Mouse (Mus musculus): ENCODE measurements around the gene Veph1. TPM values are rescaled to one million over a fixed set of nuclear protein-coding genes. Genes with fewer than 3 reads are reported as not detected.

The Veph1 gene
- polyA plus RNA-seq, 1 experiment from 2014 or later = 18.7 TPM

- Histone ChIP-seq H3K4me3 (no peak overlapping the region), H3K4me1 (no peaks in the 10 kb centered on the region), H3K4me2 (replicated peaks) (no peak overlapping the region), H3K27ac (replicated peaks) (no peak overlapping the region), H3K27me3 (no peaks in the 10 kb centered on the region), H3K9ac (replicated peaks) (no peak overlapping the region), H3K36me3 (peaks cover 3% of the 10 kb centered on the region; the same call in 1 of the 2 replicates), H3K9me3 (no peaks in the 10 kb centered on the region)
- no peak for ATAC-seq (ENCODE audit: low FRiP score, low read depth)
- 74% methylated on average over 5 of the region's 5 CpGs for WGBS
Observed at GRCm38 (mm10) chr3:66083407-66083806, 213.2 kb downstream of the Veph1 start.

- WGBS = 91% methylated on average over 4 of the region's 4 CpGs
- Histone ChIP-seq H3K4me2 (replicated peaks) (no peak overlapping the region), H3K27ac (replicated peaks) (no peak overlapping the region), H3K27me3 (no peaks in the 10 kb centered on the region), H3K4me1 (no peaks in the 10 kb centered on the region), H3K9ac (replicated peaks) (no peak overlapping the region), H3K9me3 (no peaks in the 10 kb centered on the region), H3K36me3 (peaks cover 3% of the 10 kb centered on the region; the same call in 1 of the 2 replicates), H3K4me3 (no peak overlapping the region)
- no peak for ATAC-seq (ENCODE audit: low FRiP score, low read depth)
Observed at GRCm38 (mm10) chr3:66082975-66083374, 213.7 kb downstream of the Veph1 start.

GRCm38 (mm10) chr3:66081363-66081736 lies 215.3 kb downstream of the Veph1 start:
- Histone ChIP-seq H3K4me2 (replicated peaks) (no peak overlapping the region), H3K36me3 (no peaks in the 10 kb centered on the region), H3K9me3 (no peaks in the 10 kb centered on the region), H3K4me1 (no peaks in the 10 kb centered on the region), H3K9ac (replicated peaks) (no peak overlapping the region), H3K27me3 (no peaks in the 10 kb centered on the region), H3K4me3 (no peak overlapping the region), H3K27ac (replicated peaks) (no peak overlapping the region)
- no peak for ATAC-seq (ENCODE audit: low FRiP score, low read depth)
- 57% methylated on average over 3 of the region's 3 CpGs for WGBS

GRCm38 (mm10) chr3:66080631-66081362 lies 215.8 kb downstream of the Veph1 start:
- Histone ChIP-seq H3K9ac (replicated peaks) (no peak overlapping the region), H3K27me3 (no peaks in the 10 kb centered on the region), H3K4me3 (no peak overlapping the region), H3K27ac (replicated peaks) (no peak overlapping the region), H3K9me3 (no peaks in the 10 kb centered on the region), H3K4me1 (no peaks in the 10 kb centered on the region), H3K4me2 (replicated peaks) (no peak overlapping the region), H3K36me3 (no peaks in the 10 kb centered on the region)
- WGBS = 63% methylated on average over 3 of the region's 4 CpGs
- no peak for ATAC-seq (ENCODE audit: low FRiP score, low read depth)

GRCm38 (mm10) chr3:66079886-66080285 lies 216.8 kb downstream of the Veph1 start:
- no peaks in the 10 kb centered on the region for H3K27me3 ChIP-seq
- 94% methylated on average over 4 of the region's 4 CpGs for WGBS
- no peak for ATAC-seq (ENCODE audit: low FRiP score, low read depth)
- no peaks in the 10 kb centered on the region for H3K36me3 ChIP-seq
- H3K4me2 ChIP-seq (replicated peaks) = no peak overlapping the region
- H3K9ac ChIP-seq (replicated peaks) = no peak overlapping the region
- no peaks in the 10 kb centered on the region for H3K4me1 ChIP-seq
- H3K27ac ChIP-seq (replicated peaks) = no peak overlapping the region
- H3K9me3 ChIP-seq = no peaks in the 10 kb centered on the region
- H3K4me3 ChIP-seq = no peak overlapping the region

- H3K9me3 ChIP-seq = no peaks in the 10 kb centered on the region
- H3K27ac ChIP-seq (replicated peaks) = no peak overlapping the region
- no peaks in the 10 kb centered on the region for H3K36me3 ChIP-seq
- no peak for ATAC-seq (ENCODE audit: low FRiP score, low read depth)
- no peaks in the 10 kb centered on the region for H3K4me1 ChIP-seq
- H3K4me2 ChIP-seq (replicated peaks) = no peak overlapping the region
- H3K4me3 ChIP-seq = no peak overlapping the region
- 74% methylated on average over 6 of the region's 6 CpGs for WGBS
- H3K27me3 ChIP-seq = no peaks in the 10 kb centered on the region
- H3K9ac ChIP-seq (replicated peaks) = no peak overlapping the region
Observed at GRCm38 (mm10) chr3:66078898-66079537, 217.6 kb downstream of the Veph1 start.

GRCm38 (mm10) chr3:66078026-66078721 lies 218.5 kb downstream of the Veph1 start:
- H3K4me1 ChIP-seq = no peaks in the 10 kb centered on the region
- no peaks in the 10 kb centered on the region for H3K9me3 ChIP-seq
- H3K4me3 ChIP-seq = no peak overlapping the region
- H3K9ac ChIP-seq (replicated peaks) = no peak overlapping the region
- no peaks in the 10 kb centered on the region for H3K27me3 ChIP-seq
- no peak overlapping the region for H3K4me2 ChIP-seq (replicated peaks)
- H3K36me3 ChIP-seq = no peaks in the 10 kb centered on the region
- H3K27ac ChIP-seq (replicated peaks) = no peak overlapping the region
- WGBS = 85% methylated on average over 21 of the region's 23 CpGs
- no peak for ATAC-seq (ENCODE audit: low FRiP score, low read depth)

- no peaks in the 10 kb centered on the region for H3K4me1 ChIP-seq
- 96% methylated on average over 1 of the region's 1 CpGs for WGBS
Observed at GRCm38 (mm10) chr3:66070274-66070673, 226.4 kb downstream of the Veph1 start.

GRCm38 (mm10) chr3:66063881-66064280 lies 232.8 kb downstream of the Veph1 start:
- H3K36me3 ChIP-seq = no peaks in the 10 kb centered on the region
- WGBS = 52% methylated on average over 6 of the region's 6 CpGs
- H3K27me3 ChIP-seq = no peaks in the 10 kb centered on the region
- no peak overlapping the region for H3K4me2 ChIP-seq (replicated peaks)
- no peak overlapping the region for H3K4me3 ChIP-seq
- H3K9ac ChIP-seq (replicated peaks) = no peak overlapping the region
- ATAC-seq (ENCODE audit: low FRiP score, low read depth) = no peak
- no peak overlapping the region for H3K27ac ChIP-seq (replicated peaks)
- H3K4me1 ChIP-seq = no peaks in the 10 kb centered on the region
- H3K9me3 ChIP-seq = no peaks in the 10 kb centered on the region

More at GRCm38 (mm10) chr3:66070274-66070673, 226.4 kb downstream of the Veph1 start:
- no peak overlapping the region for H3K27ac ChIP-seq (replicated peaks)
- no peaks in the 10 kb centered on the region for H3K36me3 ChIP-seq
- ATAC-seq (ENCODE audit: low FRiP score, low read depth) = no peak
- H3K9me3 ChIP-seq = no peaks in the 10 kb centered on the region
- no peak overlapping the region for H3K4me2 ChIP-seq (replicated peaks)
- no peaks in the 10 kb centered on the region for H3K27me3 ChIP-seq
- H3K4me3 ChIP-seq = no peak overlapping the region
- H3K9ac ChIP-seq (replicated peaks) = no peak overlapping the region

GRCm38 (mm10) chr3:66056912-66057311 lies 239.7 kb downstream of the Veph1 start:
- no peak for ATAC-seq (ENCODE audit: low FRiP score, low read depth)

GRCm38 (mm10) chr3:66055652-66056051 lies 241.0 kb downstream of the Veph1 start:
- H3K27ac ChIP-seq (replicated peaks) = no peak overlapping the region
- H3K9me3 ChIP-seq = no peaks in the 10 kb centered on the region
- no peaks in the 10 kb centered on the region for H3K36me3 ChIP-seq
- WGBS = 97% methylated on average over 7 of the region's 7 CpGs
- no peak overlapping the region for H3K4me3 ChIP-seq
- no peak for ATAC-seq (ENCODE audit: low FRiP score, low read depth)
- no peaks in the 10 kb centered on the region for H3K4me1 ChIP-seq
- H3K27me3 ChIP-seq = no peaks in the 10 kb centered on the region; the same call in 1 of the 2 replicates
- H3K4me2 ChIP-seq (replicated peaks) = no peak overlapping the region
- no peak overlapping the region for H3K9ac ChIP-seq (replicated peaks)

More at GRCm38 (mm10) chr3:66056912-66057311, 239.7 kb downstream of the Veph1 start:
- no peak overlapping the region for H3K4me2 ChIP-seq (replicated peaks)
- 96% methylated on average over 16 of the region's 16 CpGs for WGBS
- no peak overlapping the region for H3K27ac ChIP-seq (replicated peaks)
- H3K9ac ChIP-seq (replicated peaks) = no peak overlapping the region
- no peaks in the 10 kb centered on the region for H3K9me3 ChIP-seq
- no peak overlapping the region for H3K4me3 ChIP-seq
- H3K27me3 ChIP-seq = no peaks in the 10 kb centered on the region; the same call in 1 of the 2 replicates
- H3K36me3 ChIP-seq = no peaks in the 10 kb centered on the region
- no peaks in the 10 kb centered on the region for H3K4me1 ChIP-seq

All from midbrain, embryonic 12.5 days (tissue).